ENCODE assay signal across 28 mouse cellular contexts in genomic region chr1:53324277-53324676, GRCm38 (mm10). TPM values are rescaled to one million over a fixed set of nuclear protein-coding genes. Genes with fewer than 3 reads are reported as not detected.
"Had no signal": no experiment of that assay in that cellular context is flagged by ENCODE, and none has a peak within 500 bp of the region (broad histone marks: within the 10 kb centered on the region; RNA-seq: fewer than 3 reads in every experiment).

No protein-coding gene starts in this region.

- H3K9ac ChIP-seq: lung, embryonic 14.5 days; midbrain, embryonic 12.5 days; neural tube, embryonic 13.5 days; neural tube, embryonic 15.5 days had no signal

- ATAC-seq: midbrain, embryonic 16.5 days had no signal

- H3K4me1 ChIP-seq: midbrain, embryonic 10.5 days; midbrain, embryonic 12.5 days; neural tube, embryonic 13.5 days; neural tube, embryonic 15.5 days had no signal

- H3K4me3 ChIP-seq: megakaryocyte, embryonic 14.5 days; midbrain, embryonic 10.5 days; midbrain, embryonic 12.5 days; myocyte; neural tube, embryonic 13.5 days; neural tube, embryonic 15.5 days had no signal

- H3K4me2 ChIP-seq: lung, embryonic 14.5 days; midbrain, embryonic 12.5 days; neural tube, embryonic 13.5 days; neural tube, embryonic 15.5 days had no signal

- H3K27me3 ChIP-seq: megakaryocyte, embryonic 14.5 days; midbrain, embryonic 12.5 days; neural tube, embryonic 13.5 days; neural tube, embryonic 15.5 days had no signal

- DNase-seq: lung, adult 18-20 months; lung, embryonic 14.5 days; lung, postnatal 10 days; lung, postnatal 4 days; midbrain, embryonic 14.5 days; retina, postnatal 1 day; right cerebral cortex, adult 18-20 months; right cerebral cortex, postnatal 25 days; right cerebral cortex, postnatal 4 days; spleen, adult 18-20 months; thymus, adult 18-20 months; thymus, postnatal 14 days; thymus, postnatal 4 days had no signal

- H3K27ac ChIP-seq: midbrain, embryonic 10.5 days; midbrain, embryonic 12.5 days; neural tube, embryonic 13.5 days; neural tube, embryonic 15.5 days had no signal

- H3K9me3 ChIP-seq: megakaryocyte, embryonic 14.5 days; midbrain, embryonic 10.5 days; midbrain, embryonic 12.5 days; neural tube, embryonic 13.5 days; neural tube, embryonic 15.5 days had no signal

RNA-seq across cellular contexts. Expression of gene Gm28778, which starts 27.4 kb away (rescaled TPM):
- polyA plus RNA-seq: liver, embryonic 16.5 days; lung, embryonic 14.5 days; lung, embryonic 16.5 days; midbrain, embryonic 10.5 days; midbrain, embryonic 12.5 days; midbrain, embryonic 14.5 days; midbrain, embryonic 16.5 days; myocyte; neural tube, embryonic 11.5 days; neural tube, embryonic 13.5 days; neural tube, embryonic 15.5 days; stomach, embryonic 14.5 days; stomach, embryonic 16.5 days; thymus, postnatal 0 days; urinary bladder, adult 2 months had no signal

RNA-seq across cellular contexts. Expression of gene Asdurf, which starts 28.1 kb away (rescaled TPM):
- polyA plus RNA-seq: liver, embryonic 16.5 days; midbrain, embryonic 10.5 days; midbrain, embryonic 12.5 days; midbrain, embryonic 16.5 days; myocyte; small intestine, adult 2 months; urinary bladder, adult 2 months had no signal
